Mouse (Mus musculus) liver, embryonic 14.5 days (tissue): Measurements from ENCODE around the gene Col18a1.

Experiments used
- CTCF ChIP-seq: IDR thresholded peaks from 2 replicates; pipeline ENCODE4 v1.5.1; 2016; ENCODE audit warnings: antibody characterized with exemption, low read depth, control low read depth
- EP300 ChIP-seq: IDR thresholded peaks from 2 replicates; pipeline ENCODE4 v1.6.1; 2016; ENCODE audit warnings: antibody characterized with exemption, low read depth

DNA sequence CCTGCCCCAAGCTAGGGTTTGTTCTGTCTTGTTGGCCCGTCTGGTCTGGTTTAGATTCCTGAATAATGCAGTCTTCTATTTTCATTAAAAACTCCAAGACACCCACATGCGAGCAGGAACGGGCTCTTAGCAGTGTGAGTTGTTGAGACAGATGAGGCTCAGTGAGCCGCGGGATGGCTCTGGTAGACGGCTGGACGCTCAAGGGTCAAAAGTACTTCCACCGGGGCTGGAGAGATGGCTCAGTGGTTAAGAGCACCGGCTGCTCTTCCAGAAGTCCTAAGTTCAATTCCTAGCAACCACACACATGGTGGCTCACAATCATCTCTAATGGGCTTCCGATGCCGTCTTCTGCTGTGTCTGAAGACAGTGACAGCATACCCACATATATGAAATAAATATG is 46.9 kb downstream of the Col18a1 start:
- TF ChIP-seq CTCF (no peak), EP300 (no peak)
